Mouse (Mus musculus) inflammation-experienced regulatory T-cells, adult 6 months (primary cell): Measurements from ENCODE around the gene Skil. TPM values are rescaled to one million over a fixed set of nuclear protein-coding genes. Genes with fewer than 3 reads are reported as not detected.

Experiments
- ATAC-seq: one replicate; pipeline ENCODE4 v1.8.0; 2017
- polyA plus RNA-seq, 3 experiments: library from polyadenylated mRNA; unstranded; fragments of 100-300 nt; shearing (Covaris generic); gene quantifications; one replicate each; pipeline ENCODE4 v1.2.1; 2017

Skil gene
- polyA plus RNA-seq = 10 to 100 TPM; 29.8 to 63.7 (median 62.7) TPM

GRCm38 (mm10) chr3:31094531-31095178, at the start of gene Skil:
TSS of gene Skil (plus strand) at chr3:31095058.
- ATAC-seq = peak; percentile 70

GRCm38 (mm10) chr3:31047263-31047662, 47.6 kb upstream of the Skil start:
- no peak for ATAC-seq

GRCm38 (mm10) chr3:31049087-31049486, 45.8 kb upstream of the Skil start:
- ATAC-seq = no peak

DNA sequence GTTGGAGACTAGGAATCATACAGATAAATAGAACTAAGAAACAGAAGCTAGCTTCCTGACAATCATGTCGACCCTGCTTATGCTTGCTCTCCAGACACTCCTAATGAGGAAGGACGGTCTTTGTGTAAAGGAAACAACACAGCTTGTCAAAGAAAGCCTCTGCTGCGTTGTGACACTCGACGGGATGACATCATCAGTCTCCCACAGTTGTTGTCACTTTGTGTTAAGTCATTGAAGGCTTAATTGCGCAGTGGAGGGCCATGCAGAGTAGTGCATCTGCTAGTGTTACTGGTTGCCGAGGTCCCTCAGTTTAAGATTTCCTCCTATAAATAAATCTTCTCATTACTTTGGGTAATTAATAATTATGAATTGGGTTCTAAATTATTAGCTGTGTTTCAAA, 44.5 kb upstream of the Skil start:
- no peak for ATAC-seq

DNA sequence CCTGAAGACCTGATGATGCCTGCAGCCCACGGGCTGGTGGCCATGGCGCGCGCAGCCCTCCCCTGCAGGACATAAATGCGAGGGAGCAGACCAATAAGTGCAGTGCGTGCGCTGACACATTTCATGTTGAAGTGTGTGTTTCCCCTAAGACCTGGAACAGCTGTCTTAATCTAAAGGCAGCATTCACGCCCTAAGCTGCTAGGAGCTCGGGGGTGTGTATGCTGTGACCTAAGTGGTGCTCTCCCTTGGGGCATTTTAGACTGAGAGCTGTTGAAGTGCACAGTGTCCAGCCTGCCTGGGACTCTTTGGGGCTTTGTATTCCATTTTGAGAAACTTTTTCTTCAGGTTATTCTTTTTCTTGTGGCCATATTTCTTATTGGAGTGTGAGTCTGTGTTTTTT, 43.1 kb upstream of the Skil start:
- no peak for ATAC-seq

DNA sequence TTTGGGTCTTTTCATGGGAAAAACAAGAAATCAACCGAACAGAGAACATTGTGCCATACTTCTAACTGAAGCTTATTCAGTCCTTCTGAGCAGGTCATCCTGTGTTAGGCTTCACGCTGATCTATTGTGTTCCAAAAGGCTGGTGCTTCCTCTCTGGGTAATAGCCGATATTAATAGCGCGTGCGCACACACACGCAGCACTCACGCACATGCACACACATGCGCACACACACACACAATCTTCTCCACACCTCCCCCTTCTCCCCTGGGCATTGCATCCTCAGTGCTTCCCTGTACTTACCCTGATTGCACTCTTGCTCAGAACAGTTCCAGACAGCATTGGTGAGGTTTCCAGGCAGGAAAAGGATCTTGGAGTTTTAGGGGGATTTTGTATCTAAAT, 41.7 kb upstream of the Skil start:
- no peak for ATAC-seq

DNA sequence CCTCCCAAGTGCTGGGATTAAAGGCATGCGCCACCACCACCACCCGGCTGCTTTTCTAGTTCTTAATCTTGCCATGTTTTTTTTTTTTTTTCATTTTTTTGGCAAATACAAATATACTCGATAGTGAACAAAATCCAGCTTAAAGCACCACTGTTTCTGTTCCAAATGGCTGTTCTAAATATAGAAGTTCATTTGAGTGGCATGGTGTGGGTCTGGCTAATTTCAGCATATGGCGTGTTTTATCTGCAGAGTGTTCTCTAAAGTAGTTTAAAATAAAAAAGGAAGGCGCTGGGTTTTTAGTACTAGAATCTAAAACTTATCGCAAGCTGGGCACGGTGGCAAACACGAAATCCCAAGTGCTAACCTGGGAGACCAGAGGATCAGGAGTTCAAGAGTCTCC, 40.0 kb upstream of the Skil start:
- ATAC-seq = no peak

DNA sequence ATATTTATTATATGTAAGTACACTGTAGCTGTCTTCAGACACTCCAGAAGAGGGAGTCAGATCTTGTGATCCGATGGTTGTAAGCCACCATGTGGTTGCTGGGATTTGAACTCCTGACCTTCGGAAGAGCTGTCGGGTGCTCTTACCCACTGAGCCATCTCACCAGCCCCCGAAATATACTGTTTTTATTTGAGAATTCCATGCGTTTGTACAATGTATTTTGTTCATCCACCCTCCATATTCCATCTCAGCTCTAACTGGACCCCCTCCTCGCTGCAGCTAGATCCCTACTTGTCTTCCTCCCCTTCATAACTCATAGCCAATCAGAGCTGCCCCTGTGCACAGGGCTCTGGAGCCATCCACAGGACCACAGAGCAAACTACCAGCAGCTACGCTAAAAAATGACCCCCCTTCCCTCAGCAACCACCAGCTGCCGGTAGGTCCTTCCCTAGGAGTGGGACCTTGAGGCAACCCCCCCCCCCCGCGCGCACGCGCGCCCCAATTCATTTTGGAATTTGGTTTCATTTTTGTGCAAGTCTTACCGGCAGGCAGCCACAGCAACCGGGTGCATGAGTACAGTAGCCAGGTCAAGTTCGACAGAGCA, 38.7 kb upstream of the Skil start:
- peak; percentile 3 for ATAC-seq

- ATAC-seq = peak; percentile 51
These were observed 37.9 kb upstream of the Skil start for GRCm38 (mm10) chr3:31056651-31057627.

GRCm38 (mm10) chr3:31060745-31061102, 34.1 kb upstream of the Skil start:
- ATAC-seq = no peak

GRCm38 (mm10) chr3:31061103-31061785, 33.6 kb upstream of the Skil start:
- ATAC-seq = peak; percentile 84

- no peak for ATAC-seq
These were observed 33.1 kb upstream of the Skil start for GRCm38 (mm10) chr3:31061786-31062120.

DNA sequence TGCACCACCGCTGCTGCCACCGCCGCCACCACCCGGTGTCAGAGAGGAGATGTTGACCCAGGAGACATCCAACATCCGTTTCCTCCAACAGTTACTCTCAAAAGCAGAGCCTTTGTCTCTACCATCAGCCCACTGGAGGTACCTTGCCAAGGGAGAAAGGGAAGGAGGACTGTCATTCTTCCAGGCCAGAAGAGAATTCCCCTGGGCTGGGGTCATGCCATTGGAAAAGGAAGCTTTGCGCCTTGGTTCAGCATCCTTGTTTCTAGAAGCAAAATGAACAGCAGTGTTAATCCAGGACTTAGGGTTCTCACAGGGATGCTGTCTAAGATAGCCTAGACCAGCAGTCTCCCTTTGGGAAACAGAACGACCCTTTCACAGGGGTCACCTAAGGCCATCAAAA, 32.5 kb upstream of the Skil start:
- ATAC-seq = no peak

- no peak for ATAC-seq
These were observed 26.4 kb upstream of the Skil start for GRCm38 (mm10) chr3:31068482-31068881.

DNA sequence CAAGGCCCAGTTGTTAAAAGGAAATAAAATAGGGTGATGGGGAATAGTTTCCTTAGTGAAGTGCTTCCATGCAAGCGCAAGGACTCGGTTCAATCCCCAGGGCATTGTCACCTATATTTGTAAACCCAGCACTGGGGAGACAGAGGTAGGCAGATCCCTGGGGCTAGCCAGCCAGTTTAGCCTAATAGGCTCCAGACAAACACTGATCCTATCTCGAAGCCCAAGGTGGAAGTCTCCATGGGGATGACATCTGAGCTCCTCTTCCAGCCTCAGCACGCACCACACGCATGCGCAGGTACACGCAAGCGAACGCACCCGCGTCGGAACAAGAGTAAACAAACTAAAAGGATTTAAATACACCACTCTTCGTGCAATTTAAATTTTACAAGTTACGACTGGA, 23.1 kb upstream of the Skil start:
- ATAC-seq = no peak

- no peak for ATAC-seq
These were observed 19.1 kb upstream of the Skil start for GRCm38 (mm10) chr3:31075808-31076207.

DNA sequence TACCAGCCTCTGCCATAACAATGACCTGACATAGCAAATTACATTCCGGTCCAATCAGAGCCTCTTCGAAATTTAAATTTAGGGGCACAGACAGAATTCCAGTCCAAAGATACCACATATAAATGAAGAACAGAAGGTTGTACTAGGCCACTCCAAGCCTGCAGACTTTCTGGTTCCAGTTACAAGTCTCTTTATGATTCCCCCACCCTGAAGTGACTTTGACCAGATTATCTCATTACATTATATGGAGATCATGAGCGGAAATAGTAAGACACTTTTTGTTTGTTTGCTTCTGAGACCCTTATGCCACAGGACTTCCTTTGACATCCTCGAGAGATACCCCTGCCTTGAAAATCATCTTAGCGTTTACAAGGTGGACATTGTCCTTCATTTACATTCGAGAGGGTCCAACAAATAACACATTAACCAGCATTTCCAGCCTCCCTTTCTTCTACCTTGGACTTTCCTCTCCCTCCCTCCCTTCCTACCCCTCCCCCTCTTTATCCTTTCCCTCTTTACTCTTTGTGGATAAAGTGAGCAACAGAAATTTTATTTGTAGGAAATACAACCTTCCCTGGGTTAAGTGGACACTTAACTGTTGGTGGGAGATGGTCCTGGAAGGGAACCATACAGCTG, 17.7 kb upstream of the Skil start:
- no peak for ATAC-seq

DNA sequence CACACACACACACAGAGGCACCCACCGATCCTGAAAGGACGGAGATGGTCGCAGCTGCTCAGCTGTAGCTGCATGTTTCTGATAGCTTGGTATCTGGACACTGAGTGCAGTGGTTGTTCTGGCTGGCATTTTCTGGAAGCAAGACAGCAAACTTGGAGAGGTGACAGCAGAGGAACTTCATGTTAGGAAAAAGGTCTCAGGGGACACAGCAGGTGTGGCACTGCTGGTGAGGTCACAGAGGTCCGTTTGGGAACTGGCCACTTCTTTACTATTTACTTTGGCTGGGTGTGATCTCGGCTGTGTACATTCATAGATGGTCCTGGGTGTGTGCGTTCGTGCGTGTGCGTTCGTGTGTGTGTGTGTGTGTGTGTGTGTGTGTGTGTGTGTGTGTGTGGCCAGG, 15.4 kb upstream of the Skil start:
- no peak for ATAC-seq

- ATAC-seq = no peak
These were observed 13.9 kb upstream of the Skil start for GRCm38 (mm10) chr3:31080791-31081502.

- ATAC-seq = peak; percentile 64
These were observed 11.9 kb upstream of the Skil start for GRCm38 (mm10) chr3:31082838-31083506.

GRCm38 (mm10) chr3:31083507-31084245, 11.2 kb upstream of the Skil start:
- ATAC-seq = no peak
